Mouse (Mus musculus): Measurements from ENCODE around the gene Ttll4.

GRCm38 (mm10) chr1:74752150-74752549 lies 90.6 kb downstream of the Ttll4 start:
- TF ChIP-seq POLR2A (IDR thresholded peaks at IDR 0.05; ENCODE audit: low read depth, low read length): no peak
- TF ChIP-seq CTCF (IDR thresholded peaks at IDR 0.05; ENCODE audit: borderline replicate concordance, insufficient read depth, low read length): no peak

Data from embryonic fibroblast, embryonic 13.5 days (primary cell).